Mouse (Mus musculus) gastrocnemius, postnatal 10 days (tissue): ENCODE measurements around the gene Mfsd12. TPM values are rescaled to one million over a fixed set of nuclear protein-coding genes. Genes with fewer than 3 reads are reported as not detected.
A peak's percentile ranks its signal among the peaks of the same experiment; 100 is the strongest.

Experiments used
- DNase-seq: peaks from one replicate; pipeline ENCODE4 v3.0.0; 2021; ENCODE audit warnings: mixed read lengths
- total RNA-seq, 2 experiments: library from RNA; stranded (reverse); gene quantifications; 2 replicates each; pipeline ENCODE4 v1.2.3; 2021

Gene Mfsd12
- total RNA-seq, 2 experiments from 2014 or later: 4.5 to 7.5 TPM

GRCm38 (mm10) chr10:81355533-81355932 is 1.8 kb upstream of the Mfsd12 start:
- DNase-seq: no peak

GRCm38 (mm10) chr10:81356352-81356990 is 820 bp upstream of the Mfsd12 start:
- DNase-seq: no peak

- no peak for DNase-seq
Observed at GRCm38 (mm10) chr10:81358209-81358608, 918 bp downstream of the Mfsd12 start.

GRCm38 (mm10) chr10:81358841-81359240 is 1.6 kb downstream of the Mfsd12 start:
- no peak for DNase-seq

- DNase-seq: no peak
Observed at GRCm38 (mm10) chr10:81360721-81361120, 3.4 kb downstream of the Mfsd12 start.

- DNase-seq: no peak
Observed at GRCm38 (mm10) chr10:81362336-81362949, 5.2 kb downstream of the Mfsd12 start.

- no peak for DNase-seq
Observed at GRCm38 (mm10) chr10:81363436-81364346, 6.4 kb downstream of the Mfsd12 start.

GRCm38 (mm10) chr10:81364666-81365065 is 7.4 kb downstream of the Mfsd12 start:
- peak; percentile 49 for DNase-seq

GRCm38 (mm10) chr10:81365073-81365472 is 7.8 kb downstream of the Mfsd12 start:
- DNase-seq: no peak

- DNase-seq: no peak
Observed at GRCm38 (mm10) chr10:81365672-81366476, 8.6 kb downstream of the Mfsd12 start, which contains the start of gene 4930404N11Rik. TSS of gene 4930404N11Rik (minus strand) at chr10:81365816.

- no peak for DNase-seq
Observed at GRCm38 (mm10) chr10:81366477-81367206, 9.4 kb downstream of the Mfsd12 start.

- no peak for DNase-seq
Observed at GRCm38 (mm10) chr10:81367207-81367495, 9.9 kb downstream of the Mfsd12 start.

- DNase-seq: no peak
Observed at GRCm38 (mm10) chr10:81375322-81375721, 18.0 kb downstream of the Mfsd12 start.

GRCm38 (mm10) chr10:81376561-81377361 is 19.5 kb downstream of the Mfsd12 start:
- DNase-seq: no peak

- DNase-seq: no peak
Observed at GRCm38 (mm10) chr10:81377362-81377664, 20.0 kb downstream of the Mfsd12 start.

- no peak for DNase-seq
Observed at GRCm38 (mm10) chr10:81377793-81378552, 20.7 kb downstream of the Mfsd12 start, which contains the start of gene Fzr1. TSS of gene Fzr1 (minus strand) at chr10:81378516.

- peak; percentile 100 for DNase-seq
Observed at GRCm38 (mm10) chr10:81378553-81379182, 21.4 kb downstream of the Mfsd12 start.

GRCm38 (mm10) chr10:81379183-81379553 is 21.9 kb downstream of the Mfsd12 start:
- no peak for DNase-seq

- no peak for DNase-seq
Observed at GRCm38 (mm10) chr10:81379809-81380378, 22.6 kb downstream of the Mfsd12 start.
